Mouse (Mus musculus) small intestine, adult 2 months (tissue): ENCODE data around the gene Repin1. TPM values are rescaled to one million over a fixed set of nuclear protein-coding genes. Genes with fewer than 3 reads are reported as not detected.

ENCODE experiments used
- H3K27ac ChIP-seq: fragments of 200-500 bp; 2 replicates; pipeline ENCODE4 v1.5.1; 2012; ENCODE audit warnings: low read depth, low read length, control low read depth, inconsistent platforms; ENCODE audit not compliant: insufficient read depth
- H3K27me3 ChIP-seq: fragments of 200-500 bp; 2 replicates; pipeline ENCODE4 v1.6.1; 2012; ENCODE audit warnings: mild to moderate bottlenecking, moderate library complexity, low read length, inconsistent platforms; ENCODE audit not compliant: control insufficient read depth, insufficient read depth
- H3K36me3 ChIP-seq: fragments of 200-500 bp; 2 replicates; pipeline ENCODE4 v1.6.1; 2012; ENCODE audit warnings: mild to moderate bottlenecking, low read length, control low read depth, inconsistent platforms; ENCODE audit not compliant: control insufficient read depth, insufficient read depth
- H3K4me1 ChIP-seq: fragments of 200-500 bp; 2 replicates; pipeline ENCODE4 v1.6.1; 2012; ENCODE audit warnings: low read length, inconsistent platforms, mixed read lengths; ENCODE audit not compliant: control insufficient read depth, insufficient read depth, insufficient read length
- H3K4me3 ChIP-seq: fragments of 200-500 bp; 2 replicates; pipeline ENCODE4 v1.5.1; 2012; ENCODE audit warnings: low read depth, mild to moderate bottlenecking, control low read depth, inconsistent platforms, low read length, moderate library complexity
- CTCF ChIP-seq: fragments of 200-500 bp; IDR thresholded peaks from 2 replicates; pipeline ENCODE4 v1.5.1; 2012; ENCODE audit warnings: low read depth, mild to moderate bottlenecking, control low read depth, inconsistent platforms, low read length, moderate library complexity, mixed read lengths; ENCODE audit not compliant: insufficient replicate concordance, insufficient read length; ENCODE audit errors: extremely low read depth
- POLR2A ChIP-seq: fragments of 200-500 bp; IDR thresholded peaks from 2 replicates; pipeline ENCODE4 v1.6.1; 2012; ENCODE audit warnings: low read depth, mild to moderate bottlenecking, control low read depth, inconsistent platforms, low read length, moderate library complexity
- WGBS: fragments of 180-500 bp; shearing (Covaris S2); methylation state at CpG from one replicate; pipeline ENCODE4 v1.1.7; 2018; 5-methylcytosine and 5-hydroxymethylcytosine counted together
- polyA plus RNA-seq: library from polyadenylated mRNA; depleted of rRNA; stranded (reverse); fragments of >200 nt; gene quantifications from 2 replicates; pipeline ENCODE4 v1.2.3, GENCODE M21; 2012

Repin1 gene
- polyA plus RNA-seq, 1 experiment = 10.2 TPM

DNA sequence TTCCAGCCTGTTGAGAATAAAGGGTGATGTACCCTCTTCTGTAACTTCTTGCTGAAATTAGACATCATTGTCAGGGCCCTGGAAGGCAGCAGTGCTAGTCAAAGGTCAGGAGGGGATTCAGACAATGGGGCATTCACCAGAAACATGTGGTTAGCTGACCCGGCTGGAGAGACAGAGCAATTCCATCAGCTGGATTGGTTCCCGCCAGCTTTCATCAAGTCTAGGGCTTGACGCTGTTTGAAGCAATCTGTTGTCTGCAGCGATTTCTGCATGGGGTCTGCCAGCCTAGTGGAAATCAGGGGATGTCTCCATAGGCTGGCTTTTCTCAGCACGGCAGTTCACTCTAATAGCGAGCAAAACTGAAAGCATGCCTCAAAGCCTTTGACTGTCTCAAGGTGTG, 42.8 kb downstream of the Repin1 start:
- 82% methylated on average over 6 of the region's 6 CpGs for WGBS
- H3K4me3 ChIP-seq = no peak overlapping the region
- no peaks in the 10 kb centered on the region for H3K36me3 ChIP-seq
- TF ChIP-seq CTCF (no peak), POLR2A (no peak)
- no peaks in the 10 kb centered on the region for H3K4me1 ChIP-seq
- H3K27me3 ChIP-seq = no peaks in the 10 kb centered on the region
- no peak overlapping the region for H3K27ac ChIP-seq

- Histone ChIP-seq H3K4me3 (no peak overlapping the region), H3K4me1 (no peaks in the 10 kb centered on the region), H3K36me3 (no peaks in the 10 kb centered on the region), H3K27me3 (no peaks in the 10 kb centered on the region), H3K27ac (peak overlapping the region; percentile 66)
- WGBS = 65% methylated on average over 6 of the region's 6 CpGs
- no peak for TF ChIP-seq CTCF
- TF ChIP-seq POLR2A = no peak
Measured at GRCm38 (mm10) chr6:48637811-48638500, 44.3 kb downstream of the Repin1 start.

DNA sequence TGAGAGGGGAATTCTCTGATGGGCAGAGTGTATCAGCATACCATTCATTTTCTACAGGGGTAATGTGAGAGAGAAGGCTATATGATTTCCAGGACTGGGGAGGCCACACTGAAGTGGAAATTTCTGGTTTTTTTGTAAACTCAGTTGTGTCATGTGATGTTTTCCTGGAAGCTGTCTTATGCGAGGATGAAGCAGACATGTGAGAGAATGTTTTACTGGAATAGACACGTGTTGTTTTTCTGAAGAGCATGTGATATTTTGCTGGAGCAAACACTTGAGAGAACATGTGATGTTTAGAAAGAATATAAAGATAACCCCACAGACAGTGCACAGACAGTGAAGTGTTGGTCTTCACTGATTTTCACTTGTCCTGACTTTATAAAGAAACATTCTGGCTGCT, 44.9 kb downstream of the Repin1 start:
- no peaks in the 10 kb centered on the region for H3K27me3 ChIP-seq
- WGBS = 51% methylated on average over 2 of the region's 2 CpGs
- no peak overlapping the region for H3K4me3 ChIP-seq
- TF ChIP-seq CTCF (no peak), POLR2A (no peak)
- H3K4me1 ChIP-seq = no peaks in the 10 kb centered on the region
- no peaks in the 10 kb centered on the region for H3K36me3 ChIP-seq
- peak overlapping the region; percentile 66 for H3K27ac ChIP-seq

GRCm38 (mm10) chr6:48641391-48641790, 47.7 kb downstream of the Repin1 start:
- Histone ChIP-seq H3K27me3 (no peaks in the 10 kb centered on the region), H3K36me3 (no peaks in the 10 kb centered on the region), H3K4me3 (no peak overlapping the region), H3K4me1 (peaks cover 1% of the 10 kb centered on the region; the same call in 1 of the 2 replicates), H3K27ac (no peak overlapping the region)
- 63% methylated on average over 6 of the region's 6 CpGs for WGBS
- TF ChIP-seq POLR2A = no peak
- TF ChIP-seq CTCF = no peak

- no peaks in the 10 kb centered on the region for H3K36me3 ChIP-seq
- 22% methylated on average over 4 of the region's 4 CpGs for WGBS
- H3K27me3 ChIP-seq = no peaks in the 10 kb centered on the region
- H3K4me3 ChIP-seq = no peak overlapping the region
- peaks cover 6% of the 10 kb centered on the region for H3K4me1 ChIP-seq
- TF ChIP-seq CTCF (no peak), POLR2A (no peak)
- H3K27ac ChIP-seq = no peak overlapping the region
Measured at GRCm38 (mm10) chr6:48642764-48643292, 49.1 kb downstream of the Repin1 start.

DNA sequence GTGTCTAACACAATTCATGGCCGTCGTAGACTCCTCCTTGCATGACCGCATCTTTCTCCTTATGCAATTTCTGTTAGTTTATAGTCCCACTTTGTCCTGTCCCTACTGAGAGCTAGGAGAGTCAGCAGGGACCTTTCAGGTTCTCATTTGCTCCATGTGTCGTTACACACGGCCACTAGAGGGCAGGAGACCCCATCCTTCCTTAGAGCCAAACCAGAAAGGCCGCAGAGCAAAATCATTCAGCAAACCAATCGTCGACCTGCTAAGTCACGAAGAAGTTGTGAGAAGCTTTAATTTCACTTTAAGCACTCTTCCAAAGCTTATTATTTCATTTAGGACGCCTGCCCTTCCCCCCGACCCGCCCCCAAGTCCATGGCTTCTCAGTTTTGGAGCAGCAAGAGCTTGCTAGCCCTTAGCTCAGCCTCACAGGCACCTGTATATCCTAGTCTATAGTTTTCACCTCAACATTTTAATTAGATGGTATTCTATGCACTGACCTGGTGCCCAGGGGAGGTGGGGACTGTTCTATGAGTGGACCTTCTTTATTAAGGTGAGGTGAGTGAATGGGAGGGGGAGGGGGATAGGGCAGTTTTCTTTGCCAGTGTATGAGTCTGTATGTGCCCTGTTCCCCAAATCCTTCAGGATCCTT, 52.1 kb downstream of the Repin1 start:
- Histone ChIP-seq H3K4me1 (peaks cover 6% of the 10 kb centered on the region), H3K4me3 (no peak overlapping the region), H3K36me3 (no peaks in the 10 kb centered on the region), H3K27ac (no peak overlapping the region; the same call in 1 of the 2 replicates), H3K27me3 (no peaks in the 10 kb centered on the region)
- WGBS = 9% methylated on average over 12 of the region's 12 CpGs
- TF ChIP-seq POLR2A (0 out of 2 replicates have a peak, but pooled peaks have one; percentile 6), CTCF (peak; percentile 86; the same call in 1 of the 2 replicates)

DNA sequence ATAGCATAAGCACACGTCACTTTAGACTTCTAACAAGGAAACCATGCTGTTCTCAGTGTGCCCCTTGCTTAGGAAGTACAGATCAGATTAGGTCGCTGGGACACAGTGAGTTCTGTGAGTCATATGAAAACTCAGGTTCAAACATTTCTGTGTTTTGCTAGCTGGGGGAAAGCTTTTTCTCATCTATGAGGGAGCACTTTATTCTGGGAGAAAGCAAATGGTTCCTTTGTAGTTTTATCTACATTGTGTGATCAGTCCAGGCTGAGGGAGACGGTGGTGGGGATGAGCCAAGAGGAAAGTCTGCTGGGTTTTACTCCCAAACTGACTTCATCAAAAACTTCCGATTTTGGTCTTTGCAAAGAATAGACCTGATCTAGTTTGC, 52.6 kb downstream of the Repin1 start:
- no peak overlapping the region for H3K4me3 ChIP-seq
- peaks cover 6% of the 10 kb centered on the region for H3K4me1 ChIP-seq
- no peak overlapping the region for H3K27ac ChIP-seq
- TF ChIP-seq CTCF = no peak
- no peaks in the 10 kb centered on the region for H3K36me3 ChIP-seq
- no peaks in the 10 kb centered on the region for H3K27me3 ChIP-seq
- 87% methylated on average over 4 of the region's 4 CpGs for WGBS
